Mouse (Mus musculus) CH12.LX (cell line): Measurements from ENCODE around the gene Fbxo42. TPM values are rescaled to one million over a fixed set of nuclear protein-coding genes. Genes with fewer than 3 reads are reported as not detected.

Source experiments
- DNase-seq: peaks from one replicate; pipeline ENCODE4 v3.0.0-alpha.2; 2013; ENCODE audit errors: extremely low read depth
- H3K27ac ChIP-seq: 2 replicates; pipeline ENCODE4 v1.5.1; 2012; ENCODE audit warnings: low read depth, mild to moderate bottlenecking, control low read depth, moderate library complexity; ENCODE audit not compliant: insufficient read depth
- H3K27me3 ChIP-seq: replicated peaks from 2 replicates; pipeline ENCODE3; 2012; ENCODE audit warnings: inconsistent platforms
- H3K36me3 ChIP-seq, 2 experiments: replicated peaks in 1 of 2; 2 replicates each; pipeline versions ENCODE3 to v1.6.1; 2012; ENCODE audit warnings: inconsistent platforms in 1 of 2, low read length in 1 of 2, mild to moderate bottlenecking in 1 of 2, mixed read lengths in 1 of 2, moderate library complexity in 1 of 2; ENCODE audit not compliant: control insufficient read depth in 1 of 2, insufficient read depth in 1 of 2
- H3K4me1 ChIP-seq, 2 experiments: 2 replicates each; pipeline ENCODE4 v1.6.1; 2012; ENCODE audit warnings: inconsistent platforms in 1 of 2, moderate library complexity in 1 of 2; ENCODE audit not compliant: insufficient read depth in 2 of 2, control insufficient read depth in 1 of 2
- H3K4me2 ChIP-seq: 2 replicates; pipeline ENCODE4 v1.6.1; 2012; ENCODE audit warnings: low read depth, mild to moderate bottlenecking, control low read depth; ENCODE audit not compliant: poor library complexity, insufficient read depth, severe bottlenecking
- H3K4me3 ChIP-seq, 3 experiments: fragments of 150-350 bp in 1 of 3; sonication (generic) in 1 of 3; replicated peaks in 1 of 3; 2 replicates each; pipeline versions ENCODE3 to v1.5.1; 2011 to 2012; ENCODE audit warnings: low read depth in 2 of 3, low read length in 2 of 3, mild to moderate bottlenecking in 2 of 3, moderate library complexity in 2 of 3, control low read depth in 1 of 3, improper control_type of control experiment in 1 of 3, inconsistent platforms in 1 of 3, mixed read lengths in 1 of 3; ENCODE audit not compliant: poor library complexity in 1 of 3
- H3K79me2 ChIP-seq: replicated peaks from 2 replicates; pipeline ENCODE4 v1.6.1; 2012; ENCODE audit warnings: mild to moderate bottlenecking, moderate library complexity; ENCODE audit not compliant: control insufficient read depth, poor library complexity, insufficient read depth, severe bottlenecking; ENCODE audit errors: extremely low read depth
- H3K9ac ChIP-seq: 2 replicates; pipeline ENCODE4 v1.6.1; 2012; ENCODE audit warnings: low read depth, mild to moderate bottlenecking, control low read depth, moderate library complexity; ENCODE audit not compliant: insufficient read depth
- H3K9me3 ChIP-seq: replicated peaks from 2 replicates; pipeline ENCODE3; 2012; ENCODE audit warnings: low read length, inconsistent platforms, mixed read lengths
- CHD2 ChIP-seq: IDR thresholded peaks from 2 replicates; pipeline ENCODE4 v1.6.1; 2011; ENCODE audit warnings: low read length, improper control_type of control experiment
- CTCF ChIP-seq, 2 experiments: IDR thresholded peaks in 1 of 2; conservative IDR thresholded peaks in 1 of 2; 2 replicates each; pipeline ENCODE4 v1.5.1; 2011 to 2012; ENCODE audit warnings: low read depth in 2 of 2, low read length in 2 of 2, improper control_type of control experiment in 1 of 2, inconsistent platforms in 1 of 2, mild to moderate bottlenecking in 1 of 2, moderate library complexity in 1 of 2
- E2F4 ChIP-seq: IDR thresholded peaks from 2 replicates; pipeline ENCODE4 v1.6.1; 2011; ENCODE audit warnings: low read depth, low read length, improper control_type of control experiment; ENCODE audit not compliant: insufficient replicate concordance
- ELF1 ChIP-seq: IDR thresholded peaks from 2 replicates; pipeline ENCODE4 v1.6.1; 2014; ENCODE audit warnings: low read depth, mild to moderate bottlenecking, inconsistent platforms, low read length, improper control_type of control experiment
- IRF4 ChIP-seq: IDR thresholded peaks from 2 replicates; pipeline ENCODE4 v1.6.1; 2014; ENCODE audit warnings: low read depth, mild to moderate bottlenecking, inconsistent platforms, low read length, improper control_type of control experiment
- JUND ChIP-seq: conservative IDR thresholded peaks from 2 replicates; pipeline ENCODE4 v1.6.1; 2011; ENCODE audit warnings: low read depth, low read length, improper control_type of control experiment
- MEF2A ChIP-seq: IDR thresholded peaks from 2 replicates; pipeline ENCODE4 v1.6.1; 2014; ENCODE audit warnings: low read depth, mild to moderate bottlenecking, inconsistent platforms, low read length, improper control_type of control experiment, borderline replicate concordance
- NELFE ChIP-seq: IDR thresholded peaks from 2 replicates; pipeline ENCODE4 v1.6.1; 2011; ENCODE audit warnings: low read depth, low read length, improper control_type of control experiment
- PAX5 ChIP-seq: IDR thresholded peaks from 2 replicates; pipeline ENCODE4 v1.6.1; 2012; ENCODE audit warnings: low read length, inconsistent platforms, mixed read lengths
- POLR2AphosphoS2 ChIP-seq: IDR thresholded peaks from 2 replicates; pipeline ENCODE4 v1.6.1; 2011; ENCODE audit warnings: low read depth, low read length, improper control_type of control experiment
- RAD21 ChIP-seq: IDR thresholded peaks from 2 replicates; pipeline ENCODE4 v1.6.1; 2011; ENCODE audit warnings: low read depth, mild to moderate bottlenecking, low read length, improper control_type of control experiment, moderate library complexity
- RCOR1 ChIP-seq: conservative IDR thresholded peaks from 2 replicates; pipeline ENCODE4 v1.6.1; 2012; ENCODE audit warnings: low read depth, mild to moderate bottlenecking, inconsistent platforms, low read length, improper control_type of control experiment
- SMC3 ChIP-seq: IDR thresholded peaks from 2 replicates; pipeline ENCODE4 v1.6.1; 2011; ENCODE audit warnings: low read depth, low read length, improper control_type of control experiment
- TBP ChIP-seq: conservative IDR thresholded peaks from 2 replicates; pipeline ENCODE4 v1.6.1; 2011; ENCODE audit warnings: low read depth, low read length, improper control_type of control experiment
- UBTF ChIP-seq: IDR thresholded peaks from 2 replicates; pipeline ENCODE4 v1.6.1; 2012; ENCODE audit warnings: low read depth, mild to moderate bottlenecking, inconsistent platforms, low read length, improper control_type of control experiment, moderate library complexity
- USF1 ChIP-seq: IDR thresholded peaks from 2 replicates; pipeline ENCODE4 v1.6.1; 2014; ENCODE audit warnings: low read depth, mild to moderate bottlenecking, inconsistent platforms, low read length, improper control_type of control experiment
- USF2 ChIP-seq: conservative IDR thresholded peaks from 2 replicates; pipeline ENCODE4 v1.6.1; 2011; ENCODE audit warnings: low read depth, low read length, improper control_type of control experiment
- ZC3H11A ChIP-seq: IDR thresholded peaks from 2 replicates; pipeline ENCODE4 v1.6.1; 2012; ENCODE audit warnings: low read depth, mild to moderate bottlenecking, inconsistent platforms, low read length, improper control_type of control experiment
- ZNF384 ChIP-seq: IDR thresholded peaks from 2 replicates; pipeline ENCODE4 v1.6.1; 2012; ENCODE audit warnings: low read depth, low read length, improper control_type of control experiment, inconsistent platforms
- dilution Hi-C: fragments of 300-500 bp; cut with MboI; formaldehyde crosslinking; loops from 2 replicates; pipeline ENCODE4 v1.14.3; 2020; ENCODE audit warnings: low sequenced_read_pairs; ENCODE audit not compliant: extremely low pct_unique_long_range_greater_than_20kb, extremely low pct_ligation_motif_present
- in situ Hi-C: fragments of 300-500 bp; cut with MboI; formaldehyde crosslinking; loops from 3 replicates; pipeline ENCODE4 v1.14.3; 2019; ENCODE audit warnings: low sequenced_read_pairs, low pct_ligation_motif_present, low pct_unique_long_range_greater_than_20kb, mixed read lengths
- polyA plus RNA-seq: library from polyadenylated mRNA; unstranded; fragments of >175 nt; gene quantifications from 2 replicates; pipeline ENCODE4 v1.2.1, GENCODE M21; 2012; ENCODE audit warnings: low read depth; ENCODE audit not compliant: insufficient read length
- total RNA-seq, 2 experiments: library from RNA; depleted of rRNA; stranded (reverse); fragments of 300-350 nt in 1 of 2; fragments of >200 nt in 1 of 2; gene quantifications; 2 replicates each; pipeline ENCODE4 v1.2.3; 2012 to 2014

Gene Fbxo42
- total and polyA plus RNA-seq, 3 experiments, result 9.8 to 16.5 (median 14.4) TPM

DNA sequence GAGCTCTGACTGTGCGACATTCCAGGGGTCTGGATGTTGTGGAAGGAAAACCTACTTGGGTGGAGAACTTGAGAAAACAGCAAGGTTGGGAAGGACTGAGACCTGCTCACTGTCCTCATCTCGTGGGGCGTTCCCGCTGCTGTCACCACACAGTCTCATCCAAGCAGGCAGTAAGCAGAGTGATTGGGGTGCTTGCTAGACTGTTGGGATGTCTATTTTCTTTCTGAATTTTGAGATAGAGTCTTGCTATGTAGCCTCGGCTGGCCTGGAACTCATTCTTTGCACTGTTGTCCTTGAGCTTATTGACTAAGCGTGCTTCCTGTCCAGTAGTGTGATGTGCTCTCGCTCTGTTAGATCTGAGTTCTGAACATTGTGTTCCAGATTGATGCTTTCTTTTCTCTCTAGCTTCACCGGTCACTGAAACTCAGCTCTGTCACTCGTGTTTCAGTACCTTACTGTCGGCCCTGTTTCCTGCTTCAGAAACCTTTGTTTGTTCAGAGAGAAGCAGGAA lies 28.7 kb downstream of the Fbxo42 start:
- 0 out of 2 replicates have a peak, but pooled peaks cover 6% of the 10 kb centered on the region for H3K79me2 ChIP-seq
- no peak overlapping the region for H3K4me2 ChIP-seq
- in situ Hi-C loops, result no loop called here
- H3K9ac ChIP-seq, result no peak overlapping the region
- no peaks in the 10 kb centered on the region for H3K27me3 ChIP-seq
- peaks cover 66 to 82% of the 10 kb centered on the region in 2 experiments for H3K36me3 ChIP-seq
- H3K27ac ChIP-seq, result no peak overlapping the region
- H3K4me1 ChIP-seq, result no peaks in the 10 kb centered on the region
- dilution Hi-C loops, result no loop called here
- DNase-seq, result no peak
- H3K9me3 ChIP-seq, result no peaks in the 10 kb centered on the region
- TF ChIP-seq CTCF (conservative IDR thresholded peaks at IDR 0.05 in 1 of 2, IDR thresholded peaks at IDR 0.05 in 1 of 2; ENCODE audit: low read depth in 2 of 2, low read length in 2 of 2) (no peak), TBP (no peak), CHD2 (no peak), RAD21 (no peak), USF1 (no peak), USF2 (no peak), E2F4 (no peak), JUND (no peak), RCOR1 (no peak), ZC3H11A (no peak), SMC3 (no peak), ZNF384 (no peak), POLR2AphosphoS2 (no peak), IRF4 (no peak), MEF2A (no peak), PAX5 (no peak)
- TF ChIP-seq, all 38 proteins: peak for 0
- no peak overlapping the region for H3K4me3 ChIP-seq

DNA sequence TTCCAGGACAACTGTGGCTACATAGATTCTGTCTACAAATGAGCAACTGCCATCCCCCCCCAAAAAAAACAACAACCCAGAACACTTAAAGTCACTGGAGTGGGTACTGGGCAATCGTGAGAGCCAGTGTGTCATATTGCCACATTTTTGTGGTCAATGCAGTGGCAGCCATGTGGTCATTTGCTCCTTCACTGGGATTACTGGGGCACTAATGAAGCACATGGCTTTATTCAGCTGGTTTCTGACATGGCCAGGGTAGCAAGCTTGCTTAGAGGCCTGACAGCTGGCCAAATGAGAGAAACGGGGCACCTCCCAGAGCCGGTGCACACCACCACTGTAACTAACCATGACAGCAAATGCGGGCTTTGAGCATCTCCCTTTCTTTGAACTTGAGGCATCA lies 30.8 kb downstream of the Fbxo42 start:
- no peak for TF ChIP-seq ELF1
- no peak for TF ChIP-seq CHD2
- TF ChIP-seq USF2, result no peak
- no peak for TF ChIP-seq NELFE
- no peak for TF ChIP-seq UBTF
- TF ChIP-seq TBP, result no peak
- no peak for TF ChIP-seq RCOR1
- no peak for DNase-seq
- in situ Hi-C loops, result no loop called here
- Histone ChIP-seq H3K9me3 (no peaks in the 10 kb centered on the region), H3K79me2 (0 out of 2 replicates have a peak, but pooled peaks cover 6% of the 10 kb centered on the region), H3K4me2 (no peak overlapping the region), H3K27me3 (no peaks in the 10 kb centered on the region), H3K4me1 (peaks cover 0 to 7% of the 10 kb centered on the region in 2 experiments; a peak in 2 of 4 replicates), H3K4me3 (no peak overlapping the region), H3K27ac (no peak overlapping the region), H3K36me3 (peaks cover 69 to 86% of the 10 kb centered on the region in 2 experiments), H3K9ac (no peak overlapping the region)
- dilution Hi-C loops, result no loop called here
